Mouse (Mus musculus) hindbrain, postnatal 0 days (tissue): ENCODE results near the gene Synj2bp. TPM values are rescaled to one million over a fixed set of nuclear protein-coding genes. Genes with fewer than 3 reads are reported as not detected.

ENCODE experiments used
- polyA plus RNA-seq: library from polyadenylated mRNA; unstranded; fragments of >200 nt; fragmentation: Nextera tagmentation; extraction: Ambion mirVana; gene quantifications from 2 replicates; pipeline ENCODE4 v1.2.1, GENCODE M21; 2015
- total RNA-seq: library from RNA; depleted of rRNA; stranded (reverse); fragments of >200 nt; gene quantifications from 2 replicates; pipeline ENCODE4 v1.2.3, GENCODE M21; 2014; rRNA removed

Synj2bp gene
- total and polyA plus RNA-seq, 2 experiments from 2014 or later = 17.5 to 19.8 TPM

Other genes with a start within 250 kb of the Synj2bp start
- gene Slc8a3, start 199.7 kb downstream of the Synj2bp start, total RNA-seq = 51.2 and 52.0 TPM in 2 replicates
- gene Slc8a3, start 199.7 kb downstream of the Synj2bp start, polyA plus RNA-seq = 9.9 and 11.0 TPM in 2 replicates
- gene Gm4787, start 153.4 kb downstream of the Synj2bp start, total RNA-seq = 0.68 and 3.5 TPM in 2 replicates
- 0.09 and 0.11 TPM in 2 replicates for gene Gm4787, start 153.4 kb downstream of the Synj2bp start, polyA plus RNA-seq
- 1.5 TPM in 2 replicates for gene Adam4, start 111.0 kb downstream of the Synj2bp start, total RNA-seq
- 0.11 TPM in 2 replicates for gene Adam4, start 111.0 kb downstream of the Synj2bp start, polyA plus RNA-seq
- 56.8 and 77.4 TPM in 2 replicates for gene Cox16, start 47.8 kb downstream of the Synj2bp start, total RNA-seq
- 131 and 140 TPM in 2 replicates for gene Cox16, start 47.8 kb downstream of the Synj2bp start, polyA plus RNA-seq
- 23.0 and 45.1 TPM in 2 replicates for gene Gm20498, start within 50 bp of the Synj2bp start, total RNA-seq
- 43.6 and 49.4 TPM in 2 replicates for gene Gm20498, start within 50 bp of the Synj2bp start, polyA plus RNA-seq
- gene Adam21, start 35.6 kb upstream of the Synj2bp start, total RNA-seq = 0.11 and 0.73 TPM in 2 replicates
- 0.51 and 0.54 TPM in 2 replicates for gene Adam21, start 35.6 kb upstream of the Synj2bp start, polyA plus RNA-seq
- gene Med6, start 62.1 kb upstream of the Synj2bp start, total RNA-seq = 12.3 and 25.6 TPM in 2 replicates
- 31.5 and 35.5 TPM in 2 replicates for gene Med6, start 62.1 kb upstream of the Synj2bp start, polyA plus RNA-seq
- 60.2 and 60.4 TPM in 2 replicates for gene Ttc9, start 98.3 kb upstream of the Synj2bp start, total RNA-seq
- 17.3 and 19.0 TPM in 2 replicates for gene Ttc9, start 98.3 kb upstream of the Synj2bp start, polyA plus RNA-seq
- gene Map3k9, start 248.3 kb upstream of the Synj2bp start, total RNA-seq = 60.1 and 61.9 TPM in 2 replicates
- gene Map3k9, start 248.3 kb upstream of the Synj2bp start, polyA plus RNA-seq = 8.1 and 8.4 TPM in 2 replicates